Mouse (Mus musculus) A20 (cell line): ENCODE results near the gene Gm10718.
A peak's percentile ranks its signal among the peaks of the same experiment; 100 is the strongest.
"Not testable (repeated sequence)": the region's sequence is repeated elsewhere in the genome, so short reads cannot be mapped to it uniquely, and the experiment has no call there.

Experiments used
- DNase-seq: peaks from one replicate; pipeline ENCODE4 v3.0.0-alpha.2; 2011; ENCODE audit warnings: low read depth, low spot score

The Gm10718 gene

GRCm38 (mm10) chr9:3025653-3026052, 2.3 kb downstream of the Gm10718 start:
- not testable (repeated sequence) for DNase-seq

- DNase-seq: not testable (repeated sequence)
Measured at GRCm38 (mm10) chr9:3026136-3026535, 2.8 kb downstream of the Gm10718 start.

GRCm38 (mm10) chr9:3026741-3027140, 3.4 kb downstream of the Gm10718 start:
- not testable (repeated sequence) for DNase-seq

GRCm38 (mm10) chr9:3027200-3027599, 3.9 kb downstream of the Gm10718 start:
- peak; percentile 58 for DNase-seq

GRCm38 (mm10) chr9:3029276-3030000, 6.1 kb downstream of the Gm10718 start:
- DNase-seq: not testable (repeated sequence)

GRCm38 (mm10) chr9:3030677-3031318, 7.5 kb downstream of the Gm10718 start:
- peak; percentile 91 for DNase-seq

- DNase-seq: not testable (repeated sequence)
Measured at GRCm38 (mm10) chr9:3034299-3034698, 11.0 kb downstream of the Gm10718 start, which contains the start of gene Gm17535. Gm17535 (plus strand) TSS chr9:3034599.

- DNase-seq: not testable (repeated sequence)
Measured at GRCm38 (mm10) chr9:3036577-3036976, 13.2 kb downstream of the Gm10718 start, which contains the start of gene Gm10715. Gm10715 (plus strand) TSS chr9:3036877.

GRCm38 (mm10) chr9:3038161-3038560, 14.8 kb downstream of the Gm10718 start:
- peak; percentile 13 for DNase-seq
